Mouse (Mus musculus): ENCODE results near the gene Fam69b.

DNA sequence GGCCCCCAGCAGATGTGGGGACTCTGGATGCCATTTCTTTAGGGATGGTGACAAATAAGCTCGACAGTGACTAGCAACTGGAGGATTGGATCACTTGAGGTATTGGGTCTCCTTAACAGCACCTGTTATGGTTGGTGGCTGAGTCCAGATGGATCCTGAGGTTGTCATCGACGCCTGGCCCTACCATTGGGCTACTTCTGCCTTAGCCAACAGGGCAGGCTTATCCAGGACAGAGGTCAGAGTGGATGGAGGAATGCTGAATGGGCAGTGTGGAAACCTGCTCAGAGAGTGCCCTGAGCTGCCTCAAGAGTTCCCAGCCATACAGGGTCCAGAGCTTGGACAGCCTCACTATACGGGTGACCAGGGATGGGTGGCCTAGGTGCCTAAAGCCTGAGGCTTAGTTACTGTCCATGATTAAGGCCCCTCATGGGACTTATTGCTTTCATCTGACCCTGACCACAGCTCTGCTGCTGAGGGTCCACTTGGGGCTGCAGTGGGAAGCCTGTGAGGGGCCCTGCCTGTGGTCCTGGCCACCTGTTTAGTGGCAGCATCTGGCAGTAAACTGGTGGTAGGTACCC lies 5.8 kb downstream of the Fam69b start:
- no peak for TF ChIP-seq CTCF (IDR thresholded peaks at IDR 0.05; ENCODE audit: control insufficient read depth, insufficient read depth, insufficient replicate concordance, low read depth, low read length)
- no peak for TF ChIP-seq POLR2A (IDR thresholded peaks at IDR 0.05; ENCODE audit: control insufficient read depth, low read depth, low read length)
